Mouse (Mus musculus) myocyte (in vitro differentiated cells): ENCODE measurements around the gene Plxnb1.
A peak's percentile ranks its signal among the peaks of the same experiment; 100 is the strongest.

Experiments
- E2F4 ChIP-seq: IDR thresholded peaks from one replicate; pipeline ENCODE4 v1.6.1; 2011; ENCODE audit warnings: mild to moderate bottlenecking, control low read depth, moderate library complexity; ENCODE audit not compliant: insufficient read depth
- MAX ChIP-seq: IDR thresholded peaks from one replicate; pipeline ENCODE4 v1.6.1; 2011; ENCODE audit warnings: low read depth, mild to moderate bottlenecking, control low read depth
- MYOD1 ChIP-seq, 3 experiments: IDR thresholded peaks; one replicate each; pipeline ENCODE4 v1.6.1; 2011; ENCODE audit warnings: control low read depth in 2 of 3, low read depth in 2 of 3, mild to moderate bottlenecking in 2 of 3, moderate library complexity in 1 of 3; ENCODE audit not compliant: insufficient read length in 2 of 3, control insufficient read depth in 1 of 3
- POLR2A ChIP-seq: IDR thresholded peaks from one replicate; pipeline ENCODE4 v1.6.1; 2011; ENCODE audit warnings: low read depth, mild to moderate bottlenecking, control low read depth, moderate library complexity; ENCODE audit not compliant: insufficient read length
- POLR2AphosphoS2 ChIP-seq: IDR thresholded peaks from one replicate; pipeline ENCODE4 v1.6.1; 2011; ENCODE audit warnings: low read depth, control low read depth; ENCODE audit not compliant: insufficient read length
- REST ChIP-seq: IDR thresholded peaks from one replicate; pipeline ENCODE4 v1.6.1; 2011; ENCODE audit warnings: mild to moderate bottlenecking, control low read depth, moderate library complexity; ENCODE audit not compliant: insufficient read depth, insufficient read length
- SRF ChIP-seq: IDR thresholded peaks from one replicate; pipeline ENCODE4 v1.6.1; 2011; ENCODE audit warnings: low read depth; ENCODE audit not compliant: control insufficient read depth, insufficient read length
- TCF12 ChIP-seq: IDR thresholded peaks from one replicate; pipeline ENCODE4 v1.6.1; 2011; ENCODE audit warnings: mild to moderate bottlenecking, control low read depth; ENCODE audit not compliant: poor library complexity, insufficient read depth, severe bottlenecking
- TCF3 ChIP-seq: IDR thresholded peaks from one replicate; pipeline ENCODE4 v1.6.1; 2011; ENCODE audit warnings: low read depth, control low read depth; ENCODE audit not compliant: insufficient read length
- USF1 ChIP-seq: IDR thresholded peaks from one replicate; pipeline ENCODE4 v1.6.1; 2011; ENCODE audit warnings: low read depth, mild to moderate bottlenecking, control low read depth, moderate library complexity

DNA sequence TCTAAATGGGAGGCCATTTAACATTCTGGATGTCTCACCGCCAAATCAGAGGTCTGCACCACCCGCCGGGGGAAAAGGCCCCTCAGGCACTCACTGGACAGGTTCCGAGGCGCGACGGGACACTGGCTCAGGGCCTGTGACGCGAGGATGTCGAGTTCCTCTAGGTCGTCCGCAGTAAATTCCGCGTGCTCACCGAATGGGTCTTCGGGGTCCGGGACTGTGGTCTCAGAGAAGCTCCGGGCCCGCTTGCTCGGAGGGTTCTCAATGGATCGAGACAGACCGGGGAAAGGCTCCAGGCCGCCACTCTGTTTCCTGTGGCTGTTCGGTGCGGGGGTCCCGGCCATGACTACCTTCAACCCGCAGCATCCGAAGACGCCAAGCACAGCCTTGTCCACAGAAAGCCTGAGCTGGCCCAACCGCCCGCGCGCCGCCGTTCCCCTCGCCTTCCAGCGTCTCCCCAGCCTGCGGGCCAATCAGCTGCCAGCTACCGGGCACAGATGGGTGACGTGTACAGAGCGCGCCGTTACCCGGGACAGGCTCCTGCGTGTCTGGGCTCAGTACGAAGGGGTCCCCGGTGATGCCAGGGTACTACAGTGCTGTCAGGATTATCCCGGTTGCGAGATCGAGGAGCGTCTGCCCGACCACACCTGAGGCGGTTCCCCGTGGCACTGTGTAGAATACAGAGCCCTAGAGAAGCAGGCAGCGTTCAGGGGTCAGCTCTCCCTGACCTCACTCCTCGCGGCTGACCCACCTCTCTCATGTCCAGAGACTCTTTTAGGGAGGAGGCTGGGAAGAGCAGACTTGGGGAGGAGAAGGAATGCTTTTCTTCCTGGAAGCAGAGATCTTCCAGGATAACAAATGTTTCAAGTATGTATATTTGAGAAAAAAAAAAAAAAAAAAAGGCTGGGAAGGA, 21.3 kb upstream of the Plxnb1 start, which contains the start of gene Atrip:
- TF ChIP-seq POLR2A (peak; percentile 93), POLR2AphosphoS2 (peak; percentile 97), USF1 (no peak), MYOD1 (IDR thresholded peaks at IDR 0.05; ENCODE audit: control insufficient read depth in 1 of 3, insufficient read length in 2 of 3, low read depth in 2 of 3) (no peak), E2F4 (no peak), MAX (no peak), REST (no peak), SRF (peak; percentile 76), TCF3 (no peak), TCF12 (no peak)
